Mouse (Mus musculus) mature B cell (primary cell): Measurements from ENCODE around the gene Paqr6.

ENCODE experiments used
- in situ Hi-C: fragments of 300-500 bp; cut with MboI; formaldehyde crosslinking; loops from 2 replicates; pipeline ENCODE4 v1.14.3; 2019

The Paqr6 gene

DNA sequence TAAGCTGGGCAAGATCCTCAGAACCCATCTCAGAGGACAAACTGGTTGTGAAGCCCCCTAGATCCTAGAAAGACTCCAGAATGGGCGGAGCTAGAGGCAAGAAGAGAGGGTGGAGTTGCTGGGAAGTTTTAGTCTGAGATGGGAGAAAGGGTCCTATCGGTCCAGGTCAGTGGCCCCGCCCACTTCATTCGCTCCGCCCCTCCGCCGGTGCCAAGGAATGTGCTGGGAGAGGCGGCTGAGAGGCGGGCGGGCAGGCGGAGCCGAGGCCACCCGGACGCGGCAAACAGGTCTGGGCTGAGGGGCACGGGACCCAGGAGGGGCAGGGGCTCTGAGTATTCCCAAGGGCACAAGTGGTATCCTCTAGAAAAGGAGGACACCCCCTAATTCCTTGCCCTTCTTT lies at the start of gene Paqr6:
Gene Paqr6, plus strand, starts transcription at position 248 of the 400 bp plus-strand sequence.
- in situ Hi-C loops, result no loop called here

DNA sequence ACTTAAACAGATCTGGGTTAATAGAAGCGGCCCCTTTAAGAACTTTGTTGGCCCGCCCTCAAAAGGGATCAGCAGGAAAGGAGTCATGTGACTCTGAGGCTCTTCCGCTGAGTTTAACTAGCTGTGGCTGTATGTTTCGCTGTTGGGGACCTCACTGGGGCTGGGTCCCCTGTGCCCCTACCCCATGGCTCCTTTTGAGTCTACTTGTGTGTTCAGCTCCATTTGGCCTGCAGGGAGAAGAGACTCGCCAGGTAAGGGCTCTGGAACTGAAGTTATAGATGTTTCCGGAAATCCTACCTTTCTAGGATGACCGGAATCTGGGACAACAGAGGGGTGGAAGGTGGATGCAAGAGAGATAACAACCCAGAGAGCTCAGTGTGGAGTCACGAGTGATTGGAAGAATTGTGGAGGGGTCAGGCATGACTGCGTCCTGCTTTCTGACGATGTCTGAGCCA lies 39.4 kb upstream of the Paqr6 start, which contains the start of gene Glmp:
Gene Glmp, plus strand, starts transcription at position 73 of the 455 bp plus-strand sequence.
- in situ Hi-C loops, result no loop called here

- in situ Hi-C loops, result no loop called here
Measured at GRCm38 (mm10) chr3:88328956-88329355, 35.4 kb upstream of the Paqr6 start.

DNA sequence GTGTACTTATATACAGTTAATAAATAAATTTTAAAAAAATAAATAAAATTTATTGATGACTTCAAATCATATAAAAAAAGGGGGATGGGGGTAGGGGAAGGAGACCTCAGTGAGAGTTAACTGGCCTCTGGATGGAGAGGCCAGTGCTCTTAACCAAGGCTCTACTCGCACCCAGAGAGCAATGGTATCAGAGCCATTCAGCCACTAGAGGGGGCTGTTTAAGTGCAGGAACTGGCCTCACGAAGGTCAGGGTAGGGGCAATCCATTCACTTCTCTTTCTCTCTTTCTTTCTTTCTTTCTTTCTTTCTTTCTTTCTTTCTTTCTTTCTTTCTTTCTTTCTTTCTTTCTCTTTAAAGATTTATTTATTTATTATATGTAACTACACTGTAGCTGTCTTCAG lies 33.1 kb upstream of the Paqr6 start:
- in situ Hi-C loops, result no loop called here

DNA sequence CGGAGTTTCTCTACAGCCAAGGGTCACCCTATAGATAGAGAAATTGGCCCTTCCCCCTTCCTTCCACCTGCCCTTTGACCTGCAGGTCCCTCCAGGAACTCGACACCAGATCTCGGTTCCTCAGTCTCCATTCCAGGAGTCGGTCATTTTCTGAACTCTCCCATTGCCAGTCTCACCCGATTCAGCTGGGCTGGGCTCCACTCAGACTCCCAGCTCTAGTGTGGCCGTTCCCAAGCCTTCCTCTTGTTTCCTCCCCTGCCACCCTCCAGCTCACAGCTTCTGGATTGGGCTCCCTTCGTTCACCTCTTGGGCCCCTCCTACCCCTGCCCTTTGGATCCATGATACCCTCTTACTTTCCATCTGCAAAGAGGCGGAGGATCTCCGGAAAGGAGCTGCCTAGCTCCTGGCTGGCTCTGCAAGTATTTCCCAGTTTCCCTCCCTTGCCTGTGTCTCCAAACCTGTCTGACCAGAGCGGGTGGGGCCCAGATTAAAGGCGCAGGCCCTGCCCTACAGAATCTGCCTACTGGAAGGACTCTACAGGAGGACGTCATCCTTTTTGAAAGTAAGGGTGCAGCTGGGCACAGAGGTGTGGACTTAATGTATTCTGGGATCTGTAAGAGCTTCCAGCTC lies 30.2 kb upstream of the Paqr6 start:
- in situ Hi-C loops, result no loop called here

DNA sequence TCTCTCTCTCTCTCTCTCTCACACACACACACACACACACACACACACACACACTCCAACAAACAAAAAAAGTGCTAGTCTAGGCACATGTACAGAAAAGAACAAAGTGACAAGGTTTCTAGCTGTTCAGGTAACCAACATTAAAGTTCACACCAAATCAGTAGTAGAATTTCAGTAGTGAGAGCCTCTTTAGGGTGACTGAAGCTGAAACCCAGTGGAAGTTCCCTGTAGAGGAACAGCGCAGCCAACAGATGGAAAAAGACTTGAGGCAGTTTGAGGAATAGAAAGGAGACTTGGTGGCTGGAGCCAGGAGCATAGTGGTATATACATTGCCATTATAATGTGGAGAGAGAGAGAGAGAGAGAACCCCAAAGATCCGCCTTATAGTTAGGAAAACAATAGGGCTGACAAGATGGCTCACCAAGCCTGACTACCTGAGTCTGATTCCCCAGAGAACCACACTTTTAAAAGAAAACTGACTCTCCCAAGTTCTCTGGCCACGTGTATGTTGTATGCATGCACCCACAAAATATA lies 29.4 kb upstream of the Paqr6 start:
- in situ Hi-C loops, result no loop called here

- in situ Hi-C loops, result no loop called here
Measured at GRCm38 (mm10) chr3:88335436-88336053, 28.8 kb upstream of the Paqr6 start.

DNA sequence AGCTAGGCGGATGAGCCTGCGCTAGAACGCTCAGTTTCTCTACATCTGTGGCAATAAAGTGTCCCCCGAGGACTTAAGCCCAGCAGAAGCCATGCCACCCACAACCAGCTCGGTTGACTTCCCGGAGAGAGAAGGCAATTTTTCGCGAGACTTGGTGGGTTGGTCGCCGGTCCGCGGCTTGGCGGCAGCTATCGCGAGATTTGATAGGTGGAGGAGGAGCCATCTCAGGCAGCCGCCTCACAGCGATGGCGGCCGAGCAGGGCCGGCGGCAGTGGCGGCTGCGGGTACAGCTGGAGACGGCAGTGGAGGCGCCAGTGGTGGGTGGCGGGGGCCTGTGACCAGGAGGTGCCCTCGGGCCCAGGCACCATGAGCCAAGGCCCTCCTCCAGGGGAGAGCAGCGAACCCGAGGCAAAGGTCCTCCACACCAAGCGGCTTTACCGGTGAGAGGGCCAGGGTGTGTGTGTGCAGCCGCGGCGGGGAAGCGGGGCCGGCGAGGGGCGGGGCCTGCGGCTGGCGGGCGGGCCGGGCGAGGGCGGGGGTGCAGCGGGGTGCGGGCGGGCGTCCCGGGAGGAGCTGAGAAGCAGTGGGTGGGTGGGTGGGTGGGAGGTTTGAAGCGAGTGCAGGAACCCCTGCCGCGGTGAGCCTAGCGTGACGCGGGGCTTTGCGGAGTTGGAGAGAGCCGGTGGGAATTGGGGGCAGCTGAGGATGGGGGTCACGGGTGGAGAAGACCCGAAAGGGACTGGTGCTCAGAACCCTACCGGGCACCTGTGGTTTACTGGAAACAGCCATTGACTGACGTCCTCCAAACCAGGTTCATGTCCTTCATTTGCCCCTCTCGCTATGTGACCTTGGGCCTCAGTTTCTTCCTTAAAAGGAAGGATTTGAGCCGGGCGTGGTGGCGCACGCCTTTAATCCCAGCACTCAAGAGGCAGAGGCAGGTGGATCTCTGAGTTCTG lies 28.0 kb upstream of the Paqr6 start, which contains the start of the genes Tmem79 and Smg5:
Gene Tmem79, minus strand, starts transcription at position 91 of the 956 bp plus-strand sequence.
Gene Smg5, plus strand, starts transcription at position 203 of the 956 bp plus-strand sequence.
- in situ Hi-C loops, result no loop called here

GRCm38 (mm10) chr3:88337367-88338020 lies 26.9 kb upstream of the Paqr6 start:
- in situ Hi-C loops, result no loop called here

- in situ Hi-C loops, result no loop called here
Measured at GRCm38 (mm10) chr3:88338316-88338715, 26.1 kb upstream of the Paqr6 start.

DNA sequence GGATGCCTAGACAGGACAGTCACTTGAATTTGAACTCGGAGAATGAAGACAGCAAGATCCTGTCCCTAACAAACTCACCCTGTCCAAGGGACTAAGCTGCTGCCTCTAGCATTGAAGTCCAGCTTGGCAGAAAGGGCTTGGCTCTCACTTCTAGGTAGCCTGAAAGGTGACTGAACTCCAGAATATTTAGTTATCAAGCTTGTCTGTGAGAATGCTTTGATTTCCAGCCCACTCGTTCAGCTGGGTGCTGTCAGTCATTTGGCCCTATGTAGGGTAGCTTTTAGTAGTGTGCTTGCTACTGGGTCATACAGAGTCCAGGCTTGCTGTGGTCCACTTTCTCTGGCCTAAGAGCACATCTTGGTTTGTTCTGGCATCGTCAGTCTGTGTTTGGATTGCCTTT lies 25.4 kb upstream of the Paqr6 start:
- in situ Hi-C loops, result no loop called here

GRCm38 (mm10) chr3:88350732-88351131 lies 13.7 kb upstream of the Paqr6 start:
- in situ Hi-C loops, result no loop called here

GRCm38 (mm10) chr3:88352907-88353306 lies 11.5 kb upstream of the Paqr6 start:
- in situ Hi-C loops, result no loop called here

GRCm38 (mm10) chr3:88354396-88355165 lies 9.8 kb upstream of the Paqr6 start:
- in situ Hi-C loops, result no loop called here

DNA sequence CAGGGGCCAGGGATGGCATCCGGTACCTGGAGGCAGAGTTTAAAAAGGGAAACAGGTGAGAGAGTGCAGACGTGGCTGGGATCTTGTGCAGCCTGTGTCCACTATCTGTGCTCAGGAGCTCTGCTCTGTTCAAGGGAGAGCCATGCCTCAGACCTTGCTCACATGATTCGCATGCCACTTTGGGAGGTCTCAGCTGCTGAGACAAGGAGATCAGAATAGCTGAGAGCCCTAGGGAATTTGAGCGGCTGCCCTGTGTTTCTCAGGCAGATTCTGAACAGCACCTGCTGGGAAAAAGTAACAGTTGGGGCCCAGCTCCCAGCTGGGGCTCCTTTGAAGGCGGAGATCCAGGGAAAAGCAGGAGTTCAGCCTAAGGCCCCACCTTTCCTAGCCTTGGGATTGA lies 4.8 kb upstream of the Paqr6 start:
- in situ Hi-C loops, result no loop called here

DNA sequence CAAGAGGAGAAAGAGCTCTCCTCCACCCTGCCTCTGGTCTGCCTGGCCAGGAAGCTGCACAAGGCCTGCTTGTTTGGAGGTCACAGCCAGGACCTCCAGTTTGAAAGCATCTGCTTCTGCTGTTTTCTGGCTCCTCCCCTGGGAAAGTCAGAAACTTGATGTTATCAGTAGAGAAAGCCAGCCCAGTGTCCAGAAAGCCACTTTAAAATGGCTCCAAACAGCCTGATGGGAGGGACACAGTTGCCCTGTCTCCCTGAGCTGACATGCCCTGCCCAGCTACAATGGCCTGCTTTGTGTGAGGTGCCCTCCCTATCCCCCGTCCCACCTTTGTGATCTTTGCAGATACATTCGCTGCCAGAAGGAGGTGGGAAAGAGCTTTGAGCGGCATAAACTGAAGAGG lies 4.4 kb upstream of the Paqr6 start:
- in situ Hi-C loops, result no loop called here

DNA sequence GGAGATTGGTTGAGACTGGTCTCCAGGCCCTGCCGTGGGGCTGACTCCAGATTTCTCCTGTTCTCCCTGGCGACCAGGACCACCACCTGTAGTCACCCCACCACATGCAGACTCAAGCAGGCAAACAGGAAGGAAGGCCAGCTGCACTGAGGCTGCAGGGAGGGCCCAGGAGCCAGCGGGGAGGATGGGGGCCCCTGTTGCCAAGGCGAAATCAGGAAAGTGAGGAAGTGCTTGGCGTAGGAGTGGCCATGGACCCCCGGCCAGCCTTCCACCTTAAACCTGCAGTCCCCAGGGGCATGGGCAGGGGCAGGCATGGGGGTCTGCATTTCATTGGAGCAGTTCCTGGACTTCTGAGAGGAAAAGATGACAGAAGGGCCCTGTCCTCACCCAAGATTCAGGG lies 3.3 kb upstream of the Paqr6 start:
- in situ Hi-C loops, result no loop called here

DNA sequence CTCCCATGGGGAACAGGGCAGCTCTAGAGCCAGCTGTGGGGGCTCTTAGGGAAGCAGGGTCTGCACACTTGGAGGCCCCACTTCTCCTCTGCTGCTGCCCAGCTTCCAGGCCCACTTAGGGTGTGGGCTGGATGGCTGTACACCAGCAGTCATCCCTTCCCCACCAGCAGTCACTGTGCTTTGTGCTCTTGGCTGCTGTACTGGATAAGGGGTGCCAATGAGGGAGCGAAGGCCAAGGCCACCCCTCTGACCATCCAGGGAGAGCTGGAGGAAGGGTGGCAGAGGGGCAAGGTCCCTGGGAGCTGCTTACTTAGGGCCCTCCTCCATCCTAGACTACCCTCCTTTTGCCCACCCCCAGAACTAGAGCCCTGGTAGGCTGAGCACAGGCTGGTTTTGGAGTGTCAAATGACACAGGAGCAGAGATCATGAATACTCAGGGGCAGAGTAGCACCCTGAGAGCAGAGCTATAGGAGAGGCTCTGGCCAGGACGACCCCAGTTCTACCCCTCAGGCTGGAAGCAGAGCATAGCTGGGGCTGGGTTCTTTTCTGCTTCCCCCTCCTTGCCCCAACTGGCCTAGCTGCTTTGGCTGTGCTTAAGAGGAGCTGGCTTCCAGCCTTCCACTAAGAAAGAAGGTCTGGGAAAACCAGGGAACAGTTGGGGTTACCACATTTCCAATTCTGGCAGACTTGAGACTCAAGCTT lies 2.6 kb upstream of the Paqr6 start:
- in situ Hi-C loops, result no loop called here

- in situ Hi-C loops, result no loop called here
Measured at GRCm38 (mm10) chr3:88363700-88364099, 684 bp upstream of the Paqr6 start.

DNA sequence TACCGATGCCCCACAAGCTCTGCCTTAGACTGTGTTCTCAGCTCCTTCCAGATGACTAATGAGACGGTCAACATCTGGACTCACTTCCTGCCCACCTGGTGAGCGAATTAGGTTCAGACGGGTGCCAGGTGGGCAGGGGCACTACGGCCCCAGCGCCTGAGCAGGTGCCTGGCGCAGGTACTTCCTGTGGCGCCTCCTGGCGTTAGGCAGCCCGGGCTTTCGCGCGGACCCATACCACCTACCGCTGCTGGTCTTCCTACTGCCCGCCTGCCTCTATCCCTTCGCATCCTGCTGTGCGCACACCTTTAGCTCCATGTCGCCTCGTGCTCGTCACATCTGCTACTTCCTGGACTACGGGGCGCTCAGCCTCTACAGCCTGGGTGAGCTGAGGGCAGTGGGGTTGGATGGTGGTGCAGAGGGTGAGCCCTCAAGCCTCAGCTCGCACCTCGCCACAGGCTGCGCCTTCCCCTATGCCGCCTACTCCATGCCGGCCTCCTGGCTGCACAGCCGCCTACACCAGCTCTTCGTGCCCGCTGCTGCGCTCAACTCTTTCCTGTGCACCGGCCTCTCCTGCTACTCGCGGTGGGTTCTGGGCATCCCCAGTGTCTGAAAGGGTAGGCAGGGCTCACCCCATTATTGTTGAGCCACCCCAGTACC lies 1.4 kb downstream of the Paqr6 start:
- in situ Hi-C loops, result no loop called here
